Mouse (Mus musculus): ENCODE measurements around the gene Proser2.

Gene Proser2

DNA sequence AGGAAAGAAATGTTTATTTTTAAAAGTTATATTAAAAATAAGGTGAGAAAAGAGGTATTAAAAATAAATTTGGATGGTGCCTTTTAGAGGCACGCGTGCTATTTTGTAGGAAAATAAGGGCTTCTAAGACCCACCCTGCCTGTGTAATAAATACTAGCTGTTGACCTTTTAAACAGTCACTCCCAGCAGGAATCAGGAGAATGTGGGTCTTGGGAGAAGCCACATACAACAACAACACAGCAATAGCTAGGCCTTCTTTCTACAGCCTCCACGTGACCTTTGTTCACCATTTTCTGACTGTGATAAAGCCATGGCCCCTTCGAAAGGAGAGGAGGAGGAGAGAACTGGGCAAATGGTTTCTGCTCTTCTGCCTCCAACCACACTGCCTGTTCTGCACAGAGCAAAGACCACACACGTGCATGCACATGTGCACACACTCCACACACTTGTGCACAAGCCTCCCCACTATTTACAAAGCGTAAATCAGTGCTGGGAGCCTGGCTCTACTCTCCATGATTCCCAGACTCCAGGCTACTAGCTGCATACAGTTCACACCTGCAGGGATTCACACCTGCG, 57.2 kb downstream of the Proser2 start:
- no peak for DNase-seq (ENCODE audit: low read depth, low spot score)

DNA sequence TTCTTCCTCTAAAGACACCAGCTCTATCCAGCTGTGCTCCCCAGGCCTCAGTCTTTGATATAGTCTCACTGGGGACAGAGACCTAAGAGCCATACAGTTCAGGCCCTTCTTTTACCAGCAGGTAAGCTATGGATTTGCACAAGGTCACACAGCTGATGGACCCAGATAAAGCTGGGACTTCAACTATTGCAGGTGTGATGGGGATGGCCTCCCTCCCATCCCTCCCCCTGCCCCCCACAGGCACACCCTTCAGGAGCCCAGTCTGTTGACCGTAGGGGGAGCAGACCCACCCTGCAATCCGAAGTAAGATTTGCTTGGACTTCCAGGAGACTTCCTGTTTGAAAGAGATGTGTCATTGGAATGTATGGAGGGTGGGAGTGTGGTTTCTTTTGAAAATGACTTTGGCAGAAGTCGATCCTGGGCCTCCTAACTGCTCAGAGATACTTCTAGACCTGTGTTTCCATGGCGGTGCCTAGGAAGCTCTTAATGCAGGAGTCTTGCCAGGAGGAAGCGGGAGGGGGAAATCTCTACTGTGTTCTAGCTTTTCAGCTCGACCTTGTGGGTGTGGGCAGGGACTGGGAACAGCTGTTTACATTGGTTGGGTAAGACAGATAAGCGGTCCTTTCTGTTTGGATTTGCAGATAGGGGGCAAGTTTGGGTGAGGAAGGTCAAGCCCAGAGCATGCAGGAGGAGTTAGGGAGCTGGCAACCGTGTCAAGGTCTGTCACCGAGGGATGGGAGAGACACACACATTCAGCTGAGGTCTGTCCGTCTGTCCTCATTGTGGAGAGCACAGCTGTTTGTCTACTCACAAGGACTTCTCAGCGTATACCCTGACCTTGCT, 58.2 kb downstream of the Proser2 start:
- DNase-seq (ENCODE audit: low read depth, low spot score): no peak

- no peak for DNase-seq (ENCODE audit: low read depth, low spot score)
Measured at GRCm38 (mm10) chr2:6070925-6071324, 59.1 kb downstream of the Proser2 start.

- no peak for DNase-seq (ENCODE audit: low read depth, low spot score)
Measured at GRCm38 (mm10) chr2:6067341-6067740, 62.7 kb downstream of the Proser2 start.

- DNase-seq (ENCODE audit: low read depth, low spot score): no peak
Measured at GRCm38 (mm10) chr2:6060071-6060804, 69.8 kb downstream of the Proser2 start.

DNA sequence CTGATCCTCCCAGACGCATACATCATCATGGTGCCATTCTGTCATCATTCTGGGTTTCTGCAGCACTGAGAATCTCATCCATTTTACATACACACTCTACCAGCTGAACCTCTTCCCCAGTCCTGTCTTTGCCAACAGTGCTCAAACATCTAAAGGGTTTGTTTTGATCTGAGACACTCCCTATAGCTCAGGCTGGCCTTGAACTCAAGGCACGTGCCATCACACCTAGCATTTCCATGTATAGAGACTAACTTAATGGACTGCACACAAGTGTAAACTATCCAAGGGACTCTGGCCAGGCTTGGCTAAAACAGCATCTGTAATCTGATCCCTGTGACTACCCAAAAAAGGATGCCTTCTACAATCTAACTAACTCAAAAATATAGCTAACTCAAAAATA, 70.7 kb downstream of the Proser2 start:
- DNase-seq (ENCODE audit: low read depth, low spot score): no peak

DNA sequence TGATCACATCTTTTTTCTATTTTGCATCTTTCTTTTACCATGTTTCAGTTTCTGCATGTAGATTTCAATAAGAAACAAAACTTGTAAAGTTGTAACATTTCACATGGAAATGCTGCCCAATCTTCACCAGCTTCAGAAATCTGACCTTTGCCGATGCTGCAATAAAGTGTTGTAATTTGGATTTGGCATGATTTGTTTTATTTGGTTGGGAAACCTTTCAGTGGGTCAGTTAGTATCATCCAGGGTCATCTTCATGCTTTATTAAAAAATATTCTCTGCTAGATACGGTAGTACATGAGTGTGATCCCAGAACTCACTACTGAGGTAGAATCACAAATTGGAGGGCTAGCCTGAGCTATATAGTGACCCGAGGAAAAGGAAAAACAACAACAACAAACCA, 73.5 kb downstream of the Proser2 start:
- no peak for DNase-seq (ENCODE audit: low read depth, low spot score)

GRCm38 (mm10) chr2:6055466-6055865, 74.5 kb downstream of the Proser2 start:
- DNase-seq (ENCODE audit: low read depth, low spot score): no peak

GRCm38 (mm10) chr2:6049018-6049417, 81.0 kb downstream of the Proser2 start:
- DNase-seq (ENCODE audit: low read depth, low spot score): no peak

DNA sequence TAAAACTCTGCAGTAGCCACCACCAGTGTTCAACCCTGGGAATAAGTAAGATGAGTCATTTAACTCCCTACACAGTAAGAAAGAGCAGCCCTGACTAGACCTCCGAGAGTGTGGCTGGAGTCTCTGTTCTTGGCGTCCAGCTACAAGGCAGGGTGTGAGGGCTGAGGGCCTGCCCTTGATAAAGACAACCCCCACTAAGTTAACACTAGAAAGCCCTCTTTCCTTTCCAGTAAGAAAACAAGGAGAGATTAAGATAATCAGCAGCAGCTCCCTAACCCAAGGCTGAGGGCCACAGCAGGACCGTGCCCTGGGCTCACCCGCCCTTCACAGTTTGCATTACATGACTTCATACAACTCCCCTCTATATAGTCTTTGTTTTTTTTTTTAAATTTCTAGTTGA, 81.4 kb downstream of the Proser2 start:
- DNase-seq (ENCODE audit: low read depth, low spot score): no peak
